10 mouse cellular contexts compared by ENCODE assay signal in genomic region chr7:16617045-16617444, GRCm38 (mm10). TPM values are rescaled to one million over a fixed set of nuclear protein-coding genes. Genes with fewer than 3 reads are reported as not detected.
DNase-seq lines count a peak whose midpoint lies in the region; ATAC-seq and TF ChIP-seq lines count a peak whose summit lies in the region.
"Had no signal": no experiment of that assay in that cellular context is flagged by ENCODE, and none has a peak within 500 bp of the region (broad histone marks: within the 10 kb centered on the region; RNA-seq: fewer than 3 reads in every experiment).

No protein-coding gene starts in this region.

- H3K9ac ChIP-seq in hindbrain, embryonic 11.5 days (ENCODE audit: low read depth, low read length): no peak overlapping the region
- H3K9ac ChIP-seq in hindbrain, embryonic 16.5 days (ENCODE audit: low read depth, low read length): no peak overlapping the region

- no peak for ATAC-seq in hindbrain, embryonic 11.5 days (ENCODE audit: low FRiP score)
- ATAC-seq in hindbrain, embryonic 16.5 days: no peak
- no peak for ATAC-seq in Patski

- CTCF ChIA-PET in Patski (lab: Charles Lee): interaction anchor here (0.8 to 5.1 kb wide), 12 partner anchors 22 to 128 kb away, joined by 3 to 46 read pairs (median 6); no protein-coding TSS in a partner anchor

- H3K9me3 ChIP-seq in hindbrain, embryonic 11.5 days (ENCODE audit: control insufficient read depth, low read length): no peaks in the 10 kb centered on the region
- H3K9me3 ChIP-seq in hindbrain, embryonic 16.5 days (ENCODE audit: control insufficient read depth, low read length): no peaks in the 10 kb centered on the region

- no peaks in the 10 kb centered on the region; the same call in 1 of the 2 replicates for H3K4me1 ChIP-seq in hindbrain, embryonic 11.5 days (replicated peaks; ENCODE audit: control insufficient read depth, insufficient read depth, low read length)
- H3K4me1 ChIP-seq in hindbrain, embryonic 16.5 days (ENCODE audit: control insufficient read depth, insufficient read depth, low read depth, low read length): peaks cover 24% of the 10 kb centered on the region

- peak; percentile 85 for TF ChIP-seq CTCF in Patski (IDR thresholded peaks at IDR 0.05)

- WGBS in hindbrain, embryonic 11.5 days: 22% methylated on average over 2 of the region's 2 CpGs
- WGBS in hindbrain, embryonic 16.5 days: 16% methylated on average over 2 of the region's 2 CpGs

- in situ Hi-C loops in Patski (cut with MboI; ENCODE audit: low pct_unique_long_range_greater_than_20kb): loop anchor here (5.0 kb wide), 2 partner anchors 110 to 220 kb away; no protein-coding TSS in a partner anchor

- POLR2A ChIA-PET in Patski (lab: Charles Lee): no interaction called here

- H3K4me3 ChIP-seq in hindbrain, embryonic 11.5 days (ENCODE audit: low read depth, low read length): no peak overlapping the region
- no peak overlapping the region for H3K4me3 ChIP-seq in hindbrain, embryonic 16.5 days (ENCODE audit: low read length)

- H3K27me3 ChIP-seq in hindbrain, embryonic 11.5 days (ENCODE audit: control insufficient read depth, insufficient read depth, low read length): no peaks in the 10 kb centered on the region
- H3K27me3 ChIP-seq in hindbrain, embryonic 16.5 days (replicated peaks; ENCODE audit: control insufficient read depth, insufficient read depth, low read length): no peaks in the 10 kb centered on the region; the same call in 1 of the 2 replicates
- no peaks in the 10 kb centered on the region for H3K27me3 ChIP-seq in Patski

- H3K4me2 ChIP-seq in hindbrain, embryonic 11.5 days (replicated peaks; ENCODE audit: low read depth, low read length): no peak overlapping the region
- no peak overlapping the region for H3K4me2 ChIP-seq in hindbrain, embryonic 16.5 days (ENCODE audit: low read length)

- no peak overlapping the region for H3K27ac ChIP-seq in hindbrain, embryonic 11.5 days (ENCODE audit: low read depth, low read length)
- no peak overlapping the region for H3K27ac ChIP-seq in hindbrain, embryonic 16.5 days (ENCODE audit: low read depth, low read length)

- H3K36me3 ChIP-seq in hindbrain, embryonic 11.5 days (ENCODE audit: control insufficient read depth, insufficient read depth, low read length): no peaks in the 10 kb centered on the region
- H3K36me3 ChIP-seq in hindbrain, embryonic 16.5 days (ENCODE audit: control insufficient read depth, insufficient read depth, low read length): no peaks in the 10 kb centered on the region

- DNase-seq in hindbrain, embryonic 11.5 days (ENCODE audit: low spot score): peak; percentile 70
- DNase-seq in A20 (ENCODE audit: low read depth, low spot score) (peak; percentile 48), Patski (ENCODE audit: low read depth, low spot score) (no peak)
- peak; percentile 79 for DNase-seq in embryo, embryonic 10.5 days (ENCODE audit: low spot score)
- DNase-seq in layer of hippocampus, postnatal 14 days (ENCODE audit: low spot score in 2 of 2): peak; percentile 59 to 65
- DNase-seq in retina, embryonic 14.5 days (ENCODE audit: low spot score): peak; percentile 71
- DNase-seq in spleen, postnatal 14 days (ENCODE audit: low spot score in 2 of 2): no peak

RNA-seq across cellular contexts. Expression of gene Arhgap35, which starts 2.3 kb away (rescaled TPM):
- polyA plus RNA-seq in hindbrain, embryonic 11.5 days (2014; fragmentation: Nextera tagmentation; extraction: Ambion mirVana): 31.8 and 37.6 TPM in 2 replicates
- polyA plus RNA-seq in hindbrain, embryonic 16.5 days (2015; fragmentation: Nextera tagmentation; extraction: Ambion mirVana): 28.5 and 33.5 TPM in 2 replicates
- polyA plus RNA-seq in Patski (2021): 53.1 TPM
- total RNA-seq in layer of hippocampus, postnatal 14 days (2021): 100 to 1,000 TPM; 137 to 139 TPM

RNA-seq across cellular contexts. Expression of gene Ceacam15, which starts 58.5 kb away (rescaled TPM):
- polyA plus RNA-seq in hindbrain, embryonic 11.5 days (2014; fragmentation: Nextera tagmentation; extraction: Ambion mirVana): not detected in 2 replicates
- polyA plus RNA-seq in hindbrain, embryonic 16.5 days (2015; fragmentation: Nextera tagmentation; extraction: Ambion mirVana): not detected in 2 replicates
- polyA plus RNA-seq in Patski (2021): not detected
- not detected for total RNA-seq in layer of hippocampus, postnatal 14 days (2021)
- total RNA-seq: common myeloid progenitor, adult 5-6 weeks; left cerebral cortex, adult 8-10 months had no signal

Comparison
In these comparisons a context has a peak if more than half of its experiments do, and no peak if none do; other contexts are left out.
1. DNase-seq: peak in hindbrain, embryonic 11.5 days (single experiment), A20 (single experiment), embryo, embryonic 10.5 days (single experiment), layer of hippocampus, postnatal 14 days (2 of 2) and retina, embryonic 14.5 days (single experiment); none in Patski (single experiment) and spleen, postnatal 14 days (0 of 2).